Mouse (Mus musculus) liver, postnatal 0 days (tissue): Measurements from ENCODE around the gene Pi4kb.

Experiments used
- CTCF ChIP-seq: sonication (generic); IDR thresholded peaks from 2 replicates; pipeline ENCODE4 v1.5.1; 2016; ENCODE audit warnings: antibody characterized with exemption, low read depth
- EP300 ChIP-seq: IDR thresholded peaks from 2 replicates; pipeline ENCODE4 v1.6.1; 2016; ENCODE audit warnings: antibody characterized with exemption, low read depth, mild to moderate bottlenecking

DNA sequence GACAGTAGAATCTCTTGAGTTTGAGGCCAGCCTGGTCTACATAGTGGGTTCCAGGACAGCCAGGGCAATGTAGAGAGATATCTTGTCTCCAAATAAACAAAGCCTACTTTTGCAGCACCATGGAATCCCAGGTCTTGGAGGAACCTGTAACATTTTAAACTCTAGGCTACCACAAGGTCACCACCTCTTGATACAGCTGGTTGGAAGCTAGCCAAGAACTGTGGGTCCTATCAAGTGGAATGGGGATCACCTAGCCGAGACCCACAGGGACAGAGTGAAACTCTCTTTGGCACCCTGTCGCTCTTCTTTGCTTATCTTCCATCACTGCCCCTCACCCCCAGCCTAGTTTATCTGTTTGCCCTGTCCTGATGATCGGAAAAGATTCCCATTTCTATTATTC, 2.0 kb upstream of the Pi4kb start:
- TF ChIP-seq CTCF (no peak), EP300 (no peak)
